Mouse (Mus musculus): ENCODE data around the gene Rfc5. TPM values are rescaled to one million over a fixed set of nuclear protein-coding genes. Genes with fewer than 3 reads are reported as not detected.

Rfc5 gene
- polyA plus RNA-seq, 1 experiment from 2014 or later: 75.9 TPM

Other genes starting within 250 kb of the Rfc5 start
- 666 and 677 TPM in 2 replicates for gene Pebp1, start 101.4 kb downstream of the Rfc5 start, polyA plus RNA-seq (2015; fragmentation: Nextera tagmentation; extraction: Ambion mirVana)
- gene Vsig10, start 70.0 kb downstream of the Rfc5 start, polyA plus RNA-seq (2015; fragmentation: Nextera tagmentation; extraction: Ambion mirVana): 20.7 and 22.5 TPM in 2 replicates
- gene Wsb2, start 31.7 kb downstream of the Rfc5 start, polyA plus RNA-seq (2015; fragmentation: Nextera tagmentation; extraction: Ambion mirVana): 34.1 and 35.0 TPM in 2 replicates
- 0.19 and 0.36 TPM in 2 replicates for gene Ksr2, start 25.0 kb upstream of the Rfc5 start, polyA plus RNA-seq (2015; fragmentation: Nextera tagmentation; extraction: Ambion mirVana)